In the genomic region with DNA sequence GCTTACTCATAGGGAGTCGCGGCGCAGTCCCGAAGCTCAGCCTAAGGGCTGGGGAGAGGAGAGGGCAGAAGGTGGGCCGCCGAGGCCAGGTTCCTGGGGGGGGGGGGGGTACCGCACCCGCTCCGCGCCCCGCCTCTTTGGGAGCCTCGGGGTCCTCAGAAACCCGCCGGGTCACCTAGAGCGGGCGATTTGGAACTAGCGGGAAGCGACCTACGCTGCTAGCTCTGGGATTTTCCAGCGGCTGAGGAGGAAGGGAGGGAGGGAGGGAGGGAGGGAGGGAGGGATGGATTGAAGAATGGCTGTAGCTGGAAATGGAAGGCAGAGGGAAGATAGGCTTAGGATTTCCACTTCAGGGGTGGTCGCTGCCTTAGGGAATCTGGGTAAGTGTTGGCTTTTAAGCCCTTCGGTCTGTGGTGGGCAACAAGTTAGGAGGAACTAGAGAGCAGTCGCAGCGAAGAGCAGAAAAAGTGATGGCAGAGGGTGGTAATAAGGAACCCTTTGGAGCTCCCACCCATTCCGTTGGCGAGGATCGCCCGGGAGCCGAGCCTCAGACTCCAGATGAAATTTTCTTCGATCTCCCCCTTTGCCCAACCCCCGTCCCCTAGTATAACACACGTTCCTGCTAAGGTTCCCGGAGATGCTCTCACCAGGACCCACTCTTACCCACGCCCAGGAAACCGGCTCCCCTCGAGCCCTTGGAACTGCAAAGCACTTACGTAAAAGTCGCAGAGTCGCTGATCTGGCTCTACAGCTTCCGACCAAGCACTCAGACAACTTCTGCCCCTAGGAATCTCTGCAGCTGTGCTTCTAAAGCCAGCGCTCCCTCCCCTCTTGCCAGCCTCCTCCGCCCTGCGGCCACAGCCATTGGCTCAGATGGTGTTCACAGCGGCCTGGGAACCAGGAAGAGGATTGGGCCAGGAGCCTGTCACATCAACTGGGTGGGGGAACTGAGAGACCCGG, we compare ENCODE assay signal across 8 mouse cellular contexts. TPM values are rescaled to one million over a fixed set of nuclear protein-coding genes. Genes with fewer than 3 reads are reported as not detected.
DNase-seq lines count a peak whose midpoint lies in the region; ATAC-seq and TF ChIP-seq lines count a peak whose summit lies in the region.

A gene (minus strand): TSS at position 851 of the 960 bp plus-strand sequence.

- H3K4me2 ChIP-seq in embryonic facial prominence, embryonic 13.5 days, result peak within 1 kb of the TSS; percentile 60

- no peaks in the 10 kb centered on the region for H3K9me3 ChIP-seq in embryonic facial prominence, embryonic 13.5 days
- H3K9me3 ChIP-seq in midbrain, embryonic 10.5 days (replicated peaks), result no peaks in the 10 kb centered on the region

- no peak for TF ChIP-seq EP300 in heart, adult 2 months (IDR thresholded peaks at IDR 0.05; ENCODE audit: insufficient read depth, low read depth, low read length)

- peak; percentile 93 for TF ChIP-seq POLR2A in heart, adult 2 months (IDR thresholded peaks at IDR 0.05; ENCODE audit: insufficient read depth, low read depth, low read length)
- 0 out of 2 replicates have a peak, but pooled peaks have one; percentile 41 for TF ChIP-seq POLR2A in small intestine, adult 2 months (IDR thresholded peaks at IDR 0.05; ENCODE audit: low read depth, low read length)

- H3K9ac ChIP-seq in embryonic facial prominence, embryonic 13.5 days, result peak within 1 kb of the TSS; percentile 71
- H3K9ac ChIP-seq in heart, adult 2 months (ENCODE audit: low read depth, low read length), result peak within 1 kb of the TSS; percentile 77

- peak; percentile 91 for ATAC-seq in embryonic facial prominence, embryonic 13.5 days (ENCODE audit: insufficient number of reproducible peaks, insufficient read depth, low FRiP score, low TSS enrichment, low read depth)

- peak within 1 kb of the TSS; percentile 83 for H3K27ac ChIP-seq in embryonic facial prominence, embryonic 13.5 days
- H3K27ac ChIP-seq in heart, adult 2 months, result peak within 1 kb of the TSS; percentile 83
- peak within 1 kb of the TSS; percentile 83 for H3K27ac ChIP-seq in midbrain, embryonic 10.5 days (replicated peaks)
- H3K27ac ChIP-seq in small intestine, adult 2 months (ENCODE audit: insufficient read depth, low read depth, low read length), result peak within 1 kb of the TSS; percentile 64

- no peak for TF ChIP-seq CTCF in heart, adult 2 months (IDR thresholded peaks at IDR 0.05)
- TF ChIP-seq CTCF in small intestine, adult 2 months (IDR thresholded peaks at IDR 0.05; ENCODE audit: extremely low read depth, insufficient read length, insufficient replicate concordance, low read depth, low read length), result no peak

- 0 out of 2 replicates have a peak, but pooled peaks cover 2% of the 10 kb centered on the region for H3K4me1 ChIP-seq in embryonic facial prominence, embryonic 13.5 days
- H3K4me1 ChIP-seq in heart, adult 2 months (ENCODE audit: control insufficient read depth, insufficient read depth, low read length), result no peaks in the 10 kb centered on the region; the same call in 1 of the 2 replicates
- no peaks in the 10 kb centered on the region; the same call in 1 of the 2 replicates for H3K4me1 ChIP-seq in midbrain, embryonic 10.5 days
- 0 out of 2 replicates have a peak, but pooled peaks cover 3% of the 10 kb centered on the region for H3K4me1 ChIP-seq in small intestine, adult 2 months (ENCODE audit: control insufficient read depth, insufficient read depth, insufficient read length, low read length)

- H3K27me3 ChIP-seq in embryonic facial prominence, embryonic 13.5 days, result peaks cover 20% of the 10 kb centered on the region; the same call in 1 of the 2 replicates
- H3K27me3 ChIP-seq in heart, adult 2 months (ENCODE audit: control insufficient read depth, insufficient read depth, low read length), result no peaks in the 10 kb centered on the region
- no peaks in the 10 kb centered on the region; the same call in 1 of the 2 replicates for H3K27me3 ChIP-seq in midbrain, embryonic 10.5 days (ENCODE audit: low read depth, poor library complexity, severe bottlenecking)
- H3K27me3 ChIP-seq in small intestine, adult 2 months (ENCODE audit: control insufficient read depth, insufficient read depth, low read length), result no peaks in the 10 kb centered on the region

- no peaks in the 10 kb centered on the region for H3K36me3 ChIP-seq in embryonic facial prominence, embryonic 13.5 days
- peaks cover 1% of the 10 kb centered on the region; the same call in 1 of the 2 replicates for H3K36me3 ChIP-seq in heart, adult 2 months (ENCODE audit: control insufficient read depth, insufficient read depth, low read length)
- H3K36me3 ChIP-seq in midbrain, embryonic 10.5 days, result no peaks in the 10 kb centered on the region
- H3K36me3 ChIP-seq in small intestine, adult 2 months (ENCODE audit: control insufficient read depth, insufficient read depth, low read length), result no peaks in the 10 kb centered on the region

- no peaks in the 10 kb centered on the region for H3K79me2 ChIP-seq in heart, adult 2 months (replicated peaks; ENCODE audit: control insufficient read depth, insufficient read depth, low read length)

- H3K4me3 ChIP-seq in embryonic facial prominence, embryonic 13.5 days, result peak within 1 kb of the TSS; percentile 51
- peak within 1 kb of the TSS; percentile 67 for H3K4me3 ChIP-seq in heart, adult 2 months
- H3K4me3 ChIP-seq in midbrain, embryonic 10.5 days, result peak within 1 kb of the TSS; percentile 60
- H3K4me3 ChIP-seq in small intestine, adult 2 months (ENCODE audit: low read depth, low read length), result peak within 1 kb of the TSS; percentile 70

- intact Hi-C loops in heart, adult 2 months (cut with DNase I), result loop anchor here (2.0 to 10.0 kb wide), 6 partner anchors 42 to 328 kb away; no protein-coding TSS in a partner anchor
- intact Hi-C loops in left cerebral cortex, postnatal 4 days (cut with DNase I), result no loop called here

- DNase-seq in spleen, adult 18-20 months, result peak; percentile 9 to 28
- DNase-seq in spleen, adult 12 weeks (ENCODE audit: low spot score), result no peak
- DNase-seq in heart, adult 2 months, result peak; percentile 80 to 91
- peak; percentile 74 for DNase-seq in kidney, adult 18-20 months
- DNase-seq in left cerebral cortex, postnatal 4 days, result peak; percentile 89
- peak; percentile 87 for DNase-seq in midbrain, embryonic 10.5 days (ENCODE audit: low spot score)

- WGBS in embryonic facial prominence, embryonic 13.5 days, result 20% methylated on average over 39 of the region's 45 CpGs
- WGBS in heart, adult 2 months, result 12% methylated on average over 43 of the region's 45 CpGs
- 22% methylated on average over 34 of the region's 45 CpGs for WGBS in midbrain, embryonic 10.5 days
- 6% methylated on average over 44 of the region's 45 CpGs for WGBS in small intestine, adult 2 months

RNA-seq across cellular contexts. Expression of the gene that starts here (rescaled TPM):
- 101 and 107 TPM in 2 replicates for polyA plus RNA-seq in embryonic facial prominence, embryonic 13.5 days (2015; fragmentation: Nextera tagmentation; extraction: Ambion mirVana)
- 10 to 100 TPM; 39.9 to 44.7 TPM for total RNA-seq in heart, adult 2 months (2021)
- 13.5 and 34.5 TPM in 2 replicates for polyA plus RNA-seq in heart, adult 2 months (2012; rRNA removed)
- total RNA-seq in left cerebral cortex, postnatal 4 days (2021), result 10 to 100 TPM; 65.3 to 69.4 TPM
- polyA plus RNA-seq in midbrain, embryonic 10.5 days (2016; fragmentation: Nextera tagmentation; extraction: Ambion mirVana), result 75.8 and 84.1 TPM in 2 replicates
- polyA plus RNA-seq in small intestine, adult 2 months (2012; rRNA removed), result 0.43 and 0.61 TPM in 2 replicates
